Mouse (Mus musculus) heart, adult 18-20 months (tissue): ENCODE measurements around the gene Kcnc2. TPM values are rescaled to one million over a fixed set of nuclear protein-coding genes. Genes with fewer than 3 reads are reported as not detected.
A peak's percentile ranks its signal among the peaks of the same experiment; 100 is the strongest.
"Not testable (repeated sequence)": the region's sequence is repeated elsewhere in the genome, so short reads cannot be mapped to it uniquely, and the experiment has no call there.

ENCODE experiments used
- DNase-seq, 2 experiments: peaks; one replicate each; pipeline ENCODE4 v3.0.0; 2021 to 2022; ENCODE audit warnings: mixed read lengths in 1 of 2
- long read RNA-seq, 2 experiments: library from polyadenylated mRNA; stranded (forward); transcript quantifications; one replicate each; pipeline ENCODE4 v2.0.0; 2021
- total RNA-seq, 2 experiments: library from RNA; stranded (reverse); gene quantifications; 2 replicates each; pipeline ENCODE4 v1.2.3; 2021

The Kcnc2 gene
- total RNA-seq: under 1 TPM; 0.32 to 0.41 TPM
- long read RNA-seq, experiment 1: 0 reads
- long read RNA-seq, experiment 2: 0 reads

- peak in 1 of 2 experiments; percentile 3 for DNase-seq
These were observed at the start of gene Kcnc2 for GRCm38 (mm10) chr10:112270887-112271802. Gene Kcnc2, plus strand, starts transcription at chr10:112271121.

GRCm38 (mm10) chr10:112227073-112227472 lies 43.8 kb upstream of the Kcnc2 start:
- no peak for DNase-seq

GRCm38 (mm10) chr10:112229091-112229843 lies 41.7 kb upstream of the Kcnc2 start:
- DNase-seq: not testable (repeated sequence)

- not testable (repeated sequence) for DNase-seq
These were observed 38.2 kb upstream of the Kcnc2 start for GRCm38 (mm10) chr10:112232733-112233132.

GRCm38 (mm10) chr10:112235396-112235940 lies 35.5 kb upstream of the Kcnc2 start:
- not testable (repeated sequence) for DNase-seq

- DNase-seq: no peak
These were observed 22.6 kb upstream of the Kcnc2 start for GRCm38 (mm10) chr10:112248273-112248672.

GRCm38 (mm10) chr10:112263467-112263866 lies 7.5 kb upstream of the Kcnc2 start:
- no peak for DNase-seq

- DNase-seq: no peak
These were observed 1.4 kb upstream of the Kcnc2 start for GRCm38 (mm10) chr10:112269481-112269880.

- DNase-seq: no peak
These were observed 761 bp upstream of the Kcnc2 start for GRCm38 (mm10) chr10:112269939-112270781.

GRCm38 (mm10) chr10:112271803-112272165 lies 863 bp downstream of the Kcnc2 start:
- DNase-seq: no peak

GRCm38 (mm10) chr10:112272171-112272570 lies 1.2 kb downstream of the Kcnc2 start:
- DNase-seq: no peak

- no peak for DNase-seq
These were observed 7.1 kb downstream of the Kcnc2 start for GRCm38 (mm10) chr10:112277996-112278395.

- DNase-seq: no peak
These were observed 44.2 kb downstream of the Kcnc2 start for GRCm38 (mm10) chr10:112315136-112315535.

GRCm38 (mm10) chr10:112317783-112318182 lies 46.9 kb downstream of the Kcnc2 start:
- DNase-seq: no peak

GRCm38 (mm10) chr10:112357669-112358362 lies 86.9 kb downstream of the Kcnc2 start:
- no peak for DNase-seq

- DNase-seq: no peak
These were observed 87.4 kb downstream of the Kcnc2 start for GRCm38 (mm10) chr10:112358363-112358704.

- DNase-seq: no peak
These were observed 89.8 kb downstream of the Kcnc2 start for GRCm38 (mm10) chr10:112360704-112361103.

GRCm38 (mm10) chr10:112368369-112368768 lies 97.4 kb downstream of the Kcnc2 start:
- no peak for DNase-seq

- DNase-seq: no peak
These were observed 106.2 kb downstream of the Kcnc2 start for GRCm38 (mm10) chr10:112377163-112377562.

GRCm38 (mm10) chr10:112378465-112378864 lies 107.5 kb downstream of the Kcnc2 start:
- DNase-seq: no peak

- no peak for DNase-seq
These were observed 109.7 kb downstream of the Kcnc2 start for GRCm38 (mm10) chr10:112380590-112380989.
